Mouse (Mus musculus): ENCODE measurements at regions not wholly inside any gene's neighbourhood (a gene's known extent, or its start where the extent isn't known, plus 50 kb on each side); places are given as distances from the start of the nearest gene placed in this dataset.
A peak's percentile ranks its signal among the peaks of the same experiment; 100 is the strongest.

- no peak for DNase-seq (ENCODE audit: low read depth)
These were observed 179.8 kb upstream of the Plxnc1 start for GRCm38 (mm10) chr10:95124476-95124875.

- DNase-seq (ENCODE audit: low read depth) = no peak
These were observed 175.4 kb upstream of the Plxnc1 start for GRCm38 (mm10) chr10:95120007-95120406.

DNA sequence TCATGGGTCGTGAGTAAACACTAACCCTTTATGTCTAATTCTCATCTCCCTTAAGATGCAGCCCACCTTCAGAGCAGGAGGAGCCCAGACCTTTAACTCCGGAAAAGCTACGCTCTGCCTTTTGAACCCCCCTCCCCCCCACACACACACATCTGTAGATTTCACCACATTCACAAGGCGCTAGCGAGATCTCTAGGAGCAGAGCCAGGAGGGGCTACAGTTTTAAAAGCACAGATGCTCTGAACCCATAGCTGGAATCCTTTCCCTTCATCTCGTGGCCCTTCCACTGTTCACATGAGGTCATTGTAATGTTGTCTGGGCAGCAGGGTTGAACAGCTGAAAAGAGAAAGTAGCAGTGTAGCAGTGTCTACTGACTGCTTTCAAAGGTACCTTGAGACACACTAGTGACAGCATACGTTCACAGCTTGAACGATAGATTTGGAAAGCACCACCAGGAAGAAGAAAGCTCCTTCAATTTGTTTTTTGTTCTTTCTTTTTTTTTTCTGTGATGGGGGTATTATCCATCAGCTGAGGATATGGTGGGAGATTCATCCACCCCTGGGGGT is 174.2 kb upstream of the Plxnc1 start:
- DNase-seq (ENCODE audit: low read depth) = no peak

DNA sequence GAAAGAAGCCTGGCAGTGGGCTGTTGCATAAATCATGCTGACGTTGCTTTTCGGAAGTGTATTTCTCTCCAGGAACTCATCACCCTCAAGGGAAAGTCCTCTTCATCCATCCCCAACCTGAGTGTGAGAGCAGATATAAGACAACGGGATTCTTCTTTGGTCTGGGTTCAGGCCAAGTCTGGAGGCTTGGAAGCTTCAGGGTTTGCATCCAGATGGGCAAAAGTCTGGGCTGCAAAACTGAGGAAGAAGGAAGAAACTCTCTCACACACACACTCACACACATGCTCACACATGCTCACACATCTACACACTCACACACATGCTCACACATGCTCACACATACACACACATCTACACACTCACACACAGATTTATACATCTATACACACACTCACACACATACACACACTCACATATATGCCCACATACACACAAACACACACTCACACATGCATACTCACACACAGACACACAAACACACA is 173.1 kb upstream of the Plxnc1 start:
- no peak for DNase-seq (ENCODE audit: low read depth)

GRCm38 (mm10) chr10:95117041-95117730 is 172.6 kb upstream of the Plxnc1 start:
- DNase-seq (ENCODE audit: low read depth) = peak; percentile 80

DNA sequence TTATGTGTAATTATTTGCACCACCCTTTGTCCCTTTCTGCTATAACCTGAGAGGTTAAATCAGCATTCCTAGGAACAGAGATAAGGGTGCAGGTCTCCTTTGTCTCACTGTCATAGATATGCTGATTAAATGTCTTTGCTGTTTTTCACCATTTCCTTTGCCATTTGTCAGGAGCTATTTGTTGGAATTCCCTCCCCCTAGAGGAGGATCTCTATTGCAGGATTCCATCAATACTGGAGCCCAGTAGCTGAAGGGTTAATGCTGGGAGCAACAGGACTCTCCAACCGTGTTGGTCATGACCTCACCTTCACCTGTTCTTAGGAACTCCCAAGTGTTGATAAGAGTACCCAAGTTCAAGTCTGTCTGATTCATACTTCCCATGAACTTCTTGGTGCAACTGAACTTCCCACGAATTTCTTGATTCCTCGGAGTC is 172.0 kb upstream of the Plxnc1 start:
- DNase-seq (ENCODE audit: low read depth) = no peak

GRCm38 (mm10) chr10:95112837-95113388 is 168.3 kb upstream of the Plxnc1 start:
- no peak for DNase-seq (ENCODE audit: low read depth)

- DNase-seq (ENCODE audit: low read depth) = no peak
These were observed 167.7 kb upstream of the Plxnc1 start for GRCm38 (mm10) chr10:95112231-95112774.

DNA sequence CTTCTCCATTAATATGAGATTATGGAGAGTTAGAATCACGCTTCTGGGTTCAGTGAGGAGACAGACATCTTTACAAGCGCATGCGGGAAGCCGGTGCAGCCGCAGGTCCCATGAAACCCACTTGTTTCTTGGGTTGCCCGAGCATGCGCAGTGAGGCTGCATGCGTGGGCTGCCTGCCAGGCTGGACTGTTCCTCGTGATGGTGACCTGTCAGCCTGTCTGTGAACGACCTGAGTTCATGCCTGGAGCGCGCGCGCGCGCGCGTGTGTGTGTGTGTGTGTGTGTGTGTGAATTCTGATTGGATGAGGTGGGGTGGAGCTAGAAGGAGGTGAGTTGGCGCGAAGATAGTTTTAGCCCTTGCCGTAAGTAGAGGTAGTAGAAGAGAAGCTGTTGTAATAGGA is 166.2 kb upstream of the Plxnc1 start:
- DNase-seq (ENCODE audit: low read depth) = no peak

GRCm38 (mm10) chr10:95109576-95109975 is 164.9 kb upstream of the Plxnc1 start:
- DNase-seq (ENCODE audit: low read depth) = no peak

- DNase-seq (ENCODE audit: low read depth) = no peak
These were observed 163.1 kb upstream of the Plxnc1 start for GRCm38 (mm10) chr10:95107532-95108251.

DNA sequence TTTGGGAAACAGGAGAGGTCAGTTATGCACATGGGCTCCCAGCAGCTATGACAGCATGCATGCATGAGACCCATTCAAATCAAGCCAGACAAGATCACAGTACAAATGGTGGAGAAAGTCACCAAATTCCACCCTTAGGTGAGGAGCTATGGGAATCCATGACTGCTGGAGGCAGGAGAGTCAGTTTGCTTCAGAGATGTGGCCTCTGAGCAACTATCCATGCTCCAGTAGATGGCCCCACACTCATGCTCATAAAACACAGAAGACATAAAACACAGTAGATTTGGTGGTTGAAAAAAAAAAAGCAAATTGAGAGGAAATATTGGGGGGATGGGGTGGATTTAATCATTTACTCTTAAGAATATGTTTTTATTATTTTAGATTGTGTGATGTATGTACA is 159.2 kb upstream of the Plxnc1 start:
- DNase-seq (ENCODE audit: low read depth) = peak; percentile 71

GRCm38 (mm10) chr10:95102981-95103380 is 158.3 kb upstream of the Plxnc1 start:
- no peak for DNase-seq (ENCODE audit: low read depth)

DNA sequence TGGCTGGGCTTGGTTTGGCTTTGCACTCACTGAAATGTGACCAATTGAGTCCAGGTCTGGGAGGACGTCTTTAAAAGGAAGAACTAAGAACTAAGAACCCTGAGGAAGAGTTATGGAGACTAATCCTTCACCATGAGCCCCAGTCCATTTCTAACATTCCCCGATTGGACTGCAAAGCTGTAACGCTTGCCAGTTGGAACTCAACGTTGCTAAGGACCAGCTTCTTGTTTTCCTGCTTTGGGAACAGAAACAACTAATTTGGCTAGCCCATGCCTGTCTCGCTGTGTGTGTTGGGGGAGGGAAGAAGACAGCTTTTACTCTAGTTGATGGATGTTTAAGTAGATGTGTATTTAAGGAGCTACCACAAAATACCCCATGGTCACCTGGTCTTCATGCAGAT is 155.3 kb upstream of the Plxnc1 start:
- DNase-seq (ENCODE audit: low read depth) = no peak

GRCm38 (mm10) chr10:95095847-95096246 is 151.2 kb upstream of the Plxnc1 start:
- no peak for DNase-seq (ENCODE audit: low read depth)

DNA sequence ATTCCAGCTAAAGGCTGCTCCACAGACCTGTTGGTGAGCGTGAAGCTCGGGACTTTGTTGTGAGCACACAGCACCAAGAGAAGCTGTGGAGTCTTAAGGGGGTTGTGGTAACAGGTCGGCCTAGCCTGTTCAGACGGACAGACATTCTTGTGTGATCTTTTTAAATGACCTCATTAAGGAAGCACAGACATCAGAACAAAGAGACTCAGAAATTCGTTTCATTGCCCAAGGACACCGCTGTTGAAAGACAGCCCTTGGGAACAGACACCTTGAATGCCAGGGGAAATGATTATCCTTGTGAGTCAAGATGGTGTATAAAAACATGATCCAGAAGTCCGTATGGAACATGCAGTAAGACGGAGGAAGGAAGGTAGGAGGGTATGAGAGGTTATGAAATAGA is 150.1 kb upstream of the Plxnc1 start:
- DNase-seq (ENCODE audit: low read depth) = no peak

GRCm38 (mm10) chr10:95093266-95093665 is 148.6 kb upstream of the Plxnc1 start:
- no peak for DNase-seq (ENCODE audit: low read depth)

- DNase-seq (ENCODE audit: low read depth) = peak; percentile 14
These were observed 146.5 kb upstream of the Plxnc1 start for GRCm38 (mm10) chr10:95091086-95091485.

- DNase-seq (ENCODE audit: low read depth) = no peak
These were observed 146.0 kb upstream of the Plxnc1 start for GRCm38 (mm10) chr10:95090641-95091040.

GRCm38 (mm10) chr10:95090035-95090434 is 145.4 kb upstream of the Plxnc1 start:
- DNase-seq (ENCODE audit: low read depth) = no peak

GRCm38 (mm10) chr10:95087864-95088570 is 143.4 kb upstream of the Plxnc1 start:
- peak; percentile 70 for DNase-seq (ENCODE audit: low read depth)

- no peak for DNase-seq (ENCODE audit: low read depth)
These were observed 142.1 kb upstream of the Plxnc1 start for GRCm38 (mm10) chr10:95086755-95087154.

Measured in NIH3T3 (cell line).